ENCODE assay signal across 9 mouse cellular contexts in genomic region chr2:121396624-121397023, GRCm38 (mm10). TPM values are rescaled to one million over a fixed set of nuclear protein-coding genes. Genes with fewer than 3 reads are reported as not detected.
DNase-seq lines count a peak whose midpoint lies in the region; ATAC-seq and TF ChIP-seq lines count a peak whose summit lies in the region.
"Had no signal": no experiment of that assay in that cellular context is flagged by ENCODE, and none has a peak within 500 bp of the region (broad histone marks: within the 10 kb centered on the region; RNA-seq: fewer than 3 reads in every experiment).

No protein-coding gene starts in this region.

- peak; percentile 76 for TF ChIP-seq RAD21 in MEL (IDR thresholded peaks at IDR 0.05; ENCODE audit: low read depth, low read length)

- no peak overlapping the region for H3K9ac ChIP-seq in MEL (ENCODE audit: control insufficient read depth, low read depth, low read length, poor library complexity, severe bottlenecking)
- H3K9ac ChIP-seq in lung, embryonic 14.5 days: no peak overlapping the region
- H3K9ac ChIP-seq: heart, embryonic 15.5 days had no signal

- TF ChIP-seq EP300 in MEL (IDR thresholded peaks at IDR 0.05; ENCODE audit: low read depth in 1 of 2, low read length in 2 of 2): no peak

- no peaks in the 10 kb centered on the region for H3K36me3 ChIP-seq in MEL (ENCODE audit: control insufficient read depth in 1 of 2, insufficient read depth in 2 of 2, low read length in 2 of 2)
- no peaks in the 10 kb centered on the region for H3K36me3 ChIP-seq in lung, embryonic 14.5 days (ENCODE audit: insufficient read depth)
- H3K36me3 ChIP-seq: heart, embryonic 15.5 days had no signal

- H3K9me3 ChIP-seq in MEL (replicated peaks; ENCODE audit: insufficient read depth, low read length): no peaks in the 10 kb centered on the region
- H3K9me3 ChIP-seq in lung, embryonic 14.5 days (ENCODE audit: low read depth, low read length): no peaks in the 10 kb centered on the region
- H3K9me3 ChIP-seq: heart, embryonic 15.5 days had no signal

- no peaks in the 10 kb centered on the region for H3K27me3 ChIP-seq in MEL (ENCODE audit: control insufficient read depth in 1 of 2, insufficient read depth in 2 of 2, low read length in 2 of 2)
- H3K27me3 ChIP-seq in lung, embryonic 14.5 days (ENCODE audit: insufficient read depth, low read length): no peaks in the 10 kb centered on the region
- H3K27me3 ChIP-seq: heart, embryonic 15.5 days had no signal

- no peaks in the 10 kb centered on the region for H3K79me2 ChIP-seq in MEL (ENCODE audit: control insufficient read depth, insufficient read depth, low read length, poor library complexity)

- 14% methylated on average over 8 of the region's 8 CpGs for WGBS in large intestine, adult 2 months
- 15% methylated on average over 8 of the region's 8 CpGs for WGBS in lung, embryonic 14.5 days

- no peak overlapping the region for H3K4me3 ChIP-seq in MEL (ENCODE audit: control insufficient read depth in 1 of 2, insufficient read depth in 1 of 2, low read depth in 2 of 2, low read length in 2 of 2)
- no peak overlapping the region for H3K4me3 ChIP-seq in lung, embryonic 14.5 days (ENCODE audit: low read depth, low read length)
- H3K4me3 ChIP-seq: heart, embryonic 15.5 days had no signal

- H3K27ac ChIP-seq in MEL (ENCODE audit: control insufficient read depth, low read depth, low read length): no peak overlapping the region
- no peak overlapping the region for H3K27ac ChIP-seq in lung, embryonic 14.5 days (ENCODE audit: low read depth)
- H3K27ac ChIP-seq: heart, embryonic 15.5 days had no signal

- DNase-seq in B cell, adult 2 months: peak; percentile 83 to 85
- DNase-seq in MEL (ENCODE audit: low read depth, low spot score): peak; percentile 87
- peak; percentile 74 for DNase-seq in cerebellum, adult 11-12 months
- DNase-seq in frontal cortex, postnatal 36 days (ENCODE audit: low spot score in 2 of 2): peak; percentile 89 to 91
- peak; percentile 72 for DNase-seq in large intestine, adult 2 months (ENCODE audit: low read depth, low spot score)
- DNase-seq in lung, embryonic 14.5 days: peak; percentile 95
- peak; percentile 56 to 63 for DNase-seq in right cerebral cortex, postnatal 36 days (ENCODE audit: low spot score in 2 of 2)
- peak; percentile 42 for DNase-seq in yolk sac, embryonic 10.5 days (ENCODE audit: low spot score)

- TF ChIP-seq CTCF in MEL (IDR thresholded peaks at IDR 0.05 in 2 of 3, conservative IDR thresholded peaks at IDR 0.05 in 1 of 3; ENCODE audit: control insufficient read depth in 1 of 3, insufficient read depth in 1 of 3, low read depth in 2 of 3, low read length in 3 of 3, poor library complexity in 1 of 3, severe bottlenecking in 1 of 3): peak; percentile 60 to 84 (median 76)
- peak; percentile 81 for TF ChIP-seq CTCF in lung, embryonic 14.5 days (IDR thresholded peaks at IDR 0.05; ENCODE audit: low read depth)

- no peak for TF ChIP-seq POLR2A in MEL (IDR thresholded peaks at IDR 0.05; ENCODE audit: control insufficient read depth in 1 of 2, insufficient read depth in 1 of 2, low read depth in 1 of 2, low read length in 2 of 2, poor library complexity in 1 of 2)

- ATAC-seq in lung, embryonic 14.5 days (ENCODE audit: insufficient read depth): no peak

- no peaks in the 10 kb centered on the region for H3K4me1 ChIP-seq in MEL (ENCODE audit: control insufficient read depth in 1 of 2, insufficient read depth in 2 of 2, low read length in 2 of 2)
- no peaks in the 10 kb centered on the region for H3K4me1 ChIP-seq in lung, embryonic 14.5 days (ENCODE audit: insufficient read depth)
- H3K4me1 ChIP-seq: heart, embryonic 15.5 days had no signal

- no peak overlapping the region for H3K4me2 ChIP-seq in lung, embryonic 14.5 days
- H3K4me2 ChIP-seq: heart, embryonic 15.5 days had no signal

TF ChIP-seq in MEL, 35 proteins besides CTCF, POLR2A, EP300 and RAD21:
- TF ChIP-seq ZMIZ1 (IDR thresholded peaks at IDR 0.05; ENCODE audit: low read depth, low read length): no peak
- no peak for TF ChIP-seq KAT2A (conservative IDR thresholded peaks at IDR 0.05; ENCODE audit: low read depth, low read length)
- TF ChIP-seq ZC3H11A (IDR thresholded peaks at IDR 0.05; ENCODE audit: low read depth, low read length): peak; percentile 47
- TF ChIP-seq RCOR1 (IDR thresholded peaks at IDR 0.05; ENCODE audit: low read depth, low read length): no peak
- TF ChIP-seq MAZ (IDR thresholded peaks at IDR 0.05; ENCODE audit: low read depth, low read length): no peak
- TF ChIP-seq SMC3 (IDR thresholded peaks at IDR 0.05; ENCODE audit: low read depth, low read length): peak; percentile 68
- TF ChIP-seq HCFC1 (IDR thresholded peaks at IDR 0.05; ENCODE audit: low read depth, low read length): no peak
TF ChIP-seq in MEL: peak in this region for 2.

RNA-seq across cellular contexts. Expression of gene Strc, which starts 9.7 kb away (rescaled TPM):
- total RNA-seq in MEL (2012; rRNA removed): not detected in 2 replicates
- not detected for polyA plus RNA-seq in MEL (2012; ENCODE audit: insufficient read depth in 1 of 2, insufficient read length in 2 of 2, low read depth in 1 of 2, low replicate concordance in 2 of 2, missing spikeins in 1 of 2)
- polyA plus RNA-seq in large intestine, adult 2 months (2012; rRNA removed): 0.19 and 0.41 TPM in 2 replicates
- 0.24 TPM in 1 of 2 replicates, not detected in the other for polyA plus RNA-seq in lung, embryonic 14.5 days (2014; fragmentation: Nextera tagmentation; extraction: Ambion mirVana)
- polyA plus RNA-seq: heart, embryonic 15.5 days had no signal

RNA-seq across cellular contexts. Expression of gene Pdia3, which starts 17.0 kb away (rescaled TPM):
- 70.7 and 89.4 TPM in 2 replicates for total RNA-seq in MEL (2012; rRNA removed)
- polyA plus RNA-seq in MEL (2012; ENCODE audit: insufficient read depth in 1 of 2, insufficient read length in 2 of 2, low read depth in 1 of 2, low replicate concordance in 2 of 2, missing spikeins in 1 of 2): 100 to 1,000 TPM; 471 to 473 TPM
- polyA plus RNA-seq in large intestine, adult 2 months (2012; rRNA removed): 405 and 622 TPM in 2 replicates
- 628 and 649 TPM in 2 replicates for polyA plus RNA-seq in lung, embryonic 14.5 days (2014; fragmentation: Nextera tagmentation; extraction: Ambion mirVana)

RNA-seq across cellular contexts. Expression of gene Catsper2, which starts 17.0 kb away (rescaled TPM):
- 1.1 and 1.2 TPM in 2 replicates for total RNA-seq in MEL (2012; rRNA removed)
- 1 to 10 TPM in 1 of 2 experiments, not detected in 1; 2.5 TPM for polyA plus RNA-seq in MEL (2012; ENCODE audit: insufficient read depth in 1 of 2, insufficient read length in 2 of 2, low read depth in 1 of 2, low replicate concordance in 2 of 2, missing spikeins in 1 of 2)
- 1.1 and 1.3 TPM in 2 replicates for polyA plus RNA-seq in large intestine, adult 2 months (2012; rRNA removed)
- polyA plus RNA-seq in lung, embryonic 14.5 days (2014; fragmentation: Nextera tagmentation; extraction: Ambion mirVana): 2.0 and 2.6 TPM in 2 replicates

RNA-seq across cellular contexts. Expression of gene Ckmt1, which starts 39.1 kb away (rescaled TPM):
- not detected in 2 replicates for total RNA-seq in MEL (2012; rRNA removed)
- not detected for polyA plus RNA-seq in MEL (2012; ENCODE audit: insufficient read depth in 1 of 2, insufficient read length in 2 of 2, low read depth in 1 of 2, low replicate concordance in 2 of 2, missing spikeins in 1 of 2)
- polyA plus RNA-seq in large intestine, adult 2 months (2012; rRNA removed): 912 and 1,609 TPM in 2 replicates
- 0.75 and 1.4 TPM in 2 replicates for polyA plus RNA-seq in lung, embryonic 14.5 days (2014; fragmentation: Nextera tagmentation; extraction: Ambion mirVana)

RNA-seq across cellular contexts. Expression of gene Ppip5k1, which starts 41.4 kb away (rescaled TPM):
- total RNA-seq in MEL (2012; rRNA removed): 8.7 and 10.4 TPM in 2 replicates
- 10 to 100 TPM in 1 of 2 experiments, not detected in 1; 14.8 TPM for polyA plus RNA-seq in MEL (2012; ENCODE audit: insufficient read depth in 1 of 2, insufficient read length in 2 of 2, low read depth in 1 of 2, low replicate concordance in 2 of 2, missing spikeins in 1 of 2)
- 27.1 and 52.3 TPM in 2 replicates for polyA plus RNA-seq in large intestine, adult 2 months (2012; rRNA removed)
- 10.5 and 10.8 TPM in 2 replicates for polyA plus RNA-seq in lung, embryonic 14.5 days (2014; fragmentation: Nextera tagmentation; extraction: Ambion mirVana)

Comparison
In these comparisons a context has a peak if more than half of its experiments do, and no peak if none do; other contexts are left out.
1. DNase-seq: peak in every context shown above with its lines; median percentile 95 in lung, embryonic 14.5 days; 90 in frontal cortex, postnatal 36 days; 87 in MEL; 84 in B cell, adult 2 months; 74 in cerebellum, adult 11-12 months; 72 in large intestine, adult 2 months; 60 in right cerebral cortex, postnatal 36 days; 42 in yolk sac, embryonic 10.5 days.